Mouse (Mus musculus): ENCODE measurements around the gene Anks4b. TPM values are rescaled to one million over a fixed set of nuclear protein-coding genes. Genes with fewer than 3 reads are reported as not detected.

The Anks4b gene
- polyA plus RNA-seq (2012) = not detected in 2 replicates

GRCm38 (mm10) chr7:120173603-120174244 is at the start of gene Anks4b:
Anks4b (plus strand) TSS chr7:120173858.
- Histone ChIP-seq H3K4me3 (replicated peaks) (peak within 1 kb of the TSS; percentile 49), H3K9me3 (ENCODE audit: control insufficient read depth, low read length) (no peaks in the 10 kb centered on the region; the same call in 1 of the 2 replicates), H3K27me3 (ENCODE audit: control insufficient read depth) (no peaks in the 10 kb centered on the region), H3K36me3 (ENCODE audit: control insufficient read depth) (no peaks in the 10 kb centered on the region), H3K4me1 (ENCODE audit: control insufficient read depth) (no peaks in the 10 kb centered on the region)
- TF ChIP-seq GATA1 (IDR thresholded peaks at IDR 0.05; ENCODE audit: low read length) = no peak
- no peak for TF ChIP-seq TAL1 (IDR thresholded peaks at IDR 0.05; ENCODE audit: low read length)

DNA sequence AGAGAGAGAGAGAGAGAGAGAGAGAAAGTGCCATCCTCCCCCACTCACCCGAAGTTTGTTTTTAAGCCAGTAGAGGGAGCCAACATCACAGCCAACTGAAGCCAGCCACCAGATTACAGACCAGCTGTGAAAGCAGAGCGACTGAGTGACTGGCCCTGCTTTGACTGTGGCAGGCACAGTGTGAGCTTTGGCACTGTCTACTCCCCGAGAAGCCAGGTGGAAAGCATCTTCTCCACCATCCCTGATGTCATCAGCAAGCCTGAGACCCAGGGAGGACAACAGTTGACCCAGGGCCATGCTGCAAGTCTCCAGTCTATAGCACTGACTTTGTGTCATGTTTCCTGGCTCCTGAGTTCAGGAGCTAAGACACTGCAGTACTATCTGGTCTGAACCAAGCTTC is 48.8 kb upstream of the Anks4b start:
- Histone ChIP-seq H3K4me1 (ENCODE audit: control insufficient read depth) (no peaks in the 10 kb centered on the region), H3K27me3 (ENCODE audit: control insufficient read depth) (no peaks in the 10 kb centered on the region), H3K4me3 (replicated peaks) (no peak overlapping the region), H3K9me3 (ENCODE audit: control insufficient read depth, low read length) (no peaks in the 10 kb centered on the region), H3K36me3 (ENCODE audit: control insufficient read depth) (no peaks in the 10 kb centered on the region)
- TF ChIP-seq TAL1 (IDR thresholded peaks at IDR 0.05; ENCODE audit: low read length) (no peak), GATA1 (IDR thresholded peaks at IDR 0.05; ENCODE audit: low read length) (no peak)

- H3K4me3 ChIP-seq (replicated peaks) = no peak overlapping the region
- H3K36me3 ChIP-seq (ENCODE audit: control insufficient read depth) = no peaks in the 10 kb centered on the region
- H3K27me3 ChIP-seq (ENCODE audit: control insufficient read depth) = no peaks in the 10 kb centered on the region
- no peak for TF ChIP-seq TAL1 (IDR thresholded peaks at IDR 0.05; ENCODE audit: low read length)
- no peak for TF ChIP-seq GATA1 (IDR thresholded peaks at IDR 0.05; ENCODE audit: low read length)
- H3K9me3 ChIP-seq (ENCODE audit: control insufficient read depth, low read length) = no peaks in the 10 kb centered on the region
- no peaks in the 10 kb centered on the region for H3K4me1 ChIP-seq (ENCODE audit: control insufficient read depth)
Observed at GRCm38 (mm10) chr7:120126976-120127685, 46.5 kb upstream of the Anks4b start.

GRCm38 (mm10) chr7:120127686-120128059 is 46.0 kb upstream of the Anks4b start:
- Histone ChIP-seq H3K36me3 (ENCODE audit: control insufficient read depth) (no peaks in the 10 kb centered on the region), H3K27me3 (ENCODE audit: control insufficient read depth) (no peaks in the 10 kb centered on the region), H3K4me3 (replicated peaks) (no peak overlapping the region), H3K4me1 (ENCODE audit: control insufficient read depth) (no peaks in the 10 kb centered on the region), H3K9me3 (ENCODE audit: control insufficient read depth, low read length) (no peaks in the 10 kb centered on the region)
- TF ChIP-seq GATA1 (IDR thresholded peaks at IDR 0.05; ENCODE audit: low read length) = no peak

DNA sequence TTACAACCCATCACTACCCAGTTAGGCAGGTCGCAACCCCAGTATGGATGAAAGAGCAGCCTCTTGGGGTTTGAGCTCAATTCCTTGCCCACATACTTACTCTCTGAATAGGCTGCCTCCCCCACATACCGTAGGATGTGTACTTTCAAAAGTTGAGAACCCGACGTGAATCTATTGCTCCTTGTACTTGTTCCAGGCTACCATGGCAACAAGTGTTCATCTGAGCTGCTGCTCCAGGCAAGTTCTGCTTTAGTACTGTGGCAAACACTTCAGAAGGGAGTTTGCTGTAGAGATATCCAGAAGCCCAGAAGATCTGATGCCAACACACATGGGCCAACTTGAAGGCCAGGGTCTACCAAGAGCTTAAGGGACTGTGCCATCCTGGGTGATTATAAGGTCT is 44.7 kb upstream of the Anks4b start:
- Histone ChIP-seq H3K27me3 (ENCODE audit: control insufficient read depth) (no peaks in the 10 kb centered on the region), H3K9me3 (ENCODE audit: control insufficient read depth, low read length) (no peaks in the 10 kb centered on the region), H3K4me1 (ENCODE audit: control insufficient read depth) (no peaks in the 10 kb centered on the region), H3K4me3 (replicated peaks) (no peak overlapping the region), H3K36me3 (ENCODE audit: control insufficient read depth) (no peaks in the 10 kb centered on the region)
- TF ChIP-seq GATA1 (IDR thresholded peaks at IDR 0.05; ENCODE audit: low read length) (no peak), TAL1 (IDR thresholded peaks at IDR 0.05; ENCODE audit: low read length) (no peak)

- Histone ChIP-seq H3K27me3 (ENCODE audit: control insufficient read depth) (no peaks in the 10 kb centered on the region), H3K36me3 (ENCODE audit: control insufficient read depth) (no peaks in the 10 kb centered on the region), H3K9me3 (ENCODE audit: control insufficient read depth, low read length) (no peaks in the 10 kb centered on the region), H3K4me3 (replicated peaks) (no peak overlapping the region), H3K4me1 (ENCODE audit: control insufficient read depth) (no peaks in the 10 kb centered on the region)
- TF ChIP-seq TAL1 (IDR thresholded peaks at IDR 0.05; ENCODE audit: low read length) = no peak
- no peak for TF ChIP-seq GATA1 (IDR thresholded peaks at IDR 0.05; ENCODE audit: low read length)
Observed at GRCm38 (mm10) chr7:120142743-120143142, 30.9 kb upstream of the Anks4b start.

DNA sequence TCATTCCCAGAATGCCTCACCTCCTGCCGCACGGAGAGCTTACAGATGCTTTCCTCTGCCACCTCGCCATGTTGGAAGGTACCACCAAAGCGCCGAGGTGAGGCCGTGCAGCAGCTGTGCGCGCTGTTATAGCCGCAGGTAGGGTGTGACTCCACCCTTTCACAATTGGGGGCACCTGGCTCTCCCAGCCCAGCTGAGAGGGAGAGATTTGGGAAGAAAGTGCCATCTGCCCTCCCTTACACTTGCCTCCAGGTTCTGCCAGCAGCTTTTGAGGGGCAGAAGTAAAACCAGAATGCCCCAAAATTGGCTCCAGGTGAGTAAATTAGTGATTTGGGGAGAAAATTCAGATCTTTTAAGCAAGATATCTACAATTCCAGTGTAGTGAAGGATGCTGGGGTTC is 28.5 kb upstream of the Anks4b start, which contains the start of gene Zp2:
Zp2 (minus strand) TSS at position 101 of the 400 bp plus-strand sequence.
- Histone ChIP-seq H3K9me3 (ENCODE audit: control insufficient read depth, low read length) (no peaks in the 10 kb centered on the region), H3K36me3 (ENCODE audit: control insufficient read depth) (no peaks in the 10 kb centered on the region), H3K4me3 (replicated peaks) (no peak within 1 kb of the TSS), H3K4me1 (ENCODE audit: control insufficient read depth) (no peaks in the 10 kb centered on the region), H3K27me3 (ENCODE audit: control insufficient read depth) (no peaks in the 10 kb centered on the region)
- TF ChIP-seq GATA1 (IDR thresholded peaks at IDR 0.05; ENCODE audit: low read length) (no peak), TAL1 (IDR thresholded peaks at IDR 0.05; ENCODE audit: low read length) (no peak)

GRCm38 (mm10) chr7:120150257-120150656 is 23.4 kb upstream of the Anks4b start:
- no peaks in the 10 kb centered on the region for H3K36me3 ChIP-seq (ENCODE audit: control insufficient read depth)
- TF ChIP-seq GATA1 (IDR thresholded peaks at IDR 0.05; ENCODE audit: low read length) = no peak
- no peak for TF ChIP-seq TAL1 (IDR thresholded peaks at IDR 0.05; ENCODE audit: low read length)
- H3K4me3 ChIP-seq (replicated peaks) = no peak overlapping the region
- H3K4me1 ChIP-seq (ENCODE audit: control insufficient read depth) = no peaks in the 10 kb centered on the region
- no peaks in the 10 kb centered on the region for H3K27me3 ChIP-seq (ENCODE audit: control insufficient read depth)
- H3K9me3 ChIP-seq (ENCODE audit: control insufficient read depth, low read length) = no peaks in the 10 kb centered on the region

- Histone ChIP-seq H3K27me3 (ENCODE audit: control insufficient read depth) (no peaks in the 10 kb centered on the region), H3K9me3 (ENCODE audit: control insufficient read depth, low read length) (no peaks in the 10 kb centered on the region), H3K4me3 (replicated peaks) (no peak overlapping the region), H3K36me3 (ENCODE audit: control insufficient read depth) (no peaks in the 10 kb centered on the region), H3K4me1 (ENCODE audit: control insufficient read depth) (no peaks in the 10 kb centered on the region)
- TF ChIP-seq TAL1 (IDR thresholded peaks at IDR 0.05; ENCODE audit: low read length) = no peak
- no peak for TF ChIP-seq GATA1 (IDR thresholded peaks at IDR 0.05; ENCODE audit: low read length)
Observed at GRCm38 (mm10) chr7:120150898-120151297, 22.8 kb upstream of the Anks4b start.

All from erythroblast, embryonic 14.5 days (primary cell).